Mouse (Mus musculus): ENCODE data around the gene Mkln1. TPM values are rescaled to one million over a fixed set of nuclear protein-coding genes. Genes with fewer than 3 reads are reported as not detected.

Mkln1 gene
- polyA plus RNA-seq, 1 experiment = 96.3 TPM

DNA sequence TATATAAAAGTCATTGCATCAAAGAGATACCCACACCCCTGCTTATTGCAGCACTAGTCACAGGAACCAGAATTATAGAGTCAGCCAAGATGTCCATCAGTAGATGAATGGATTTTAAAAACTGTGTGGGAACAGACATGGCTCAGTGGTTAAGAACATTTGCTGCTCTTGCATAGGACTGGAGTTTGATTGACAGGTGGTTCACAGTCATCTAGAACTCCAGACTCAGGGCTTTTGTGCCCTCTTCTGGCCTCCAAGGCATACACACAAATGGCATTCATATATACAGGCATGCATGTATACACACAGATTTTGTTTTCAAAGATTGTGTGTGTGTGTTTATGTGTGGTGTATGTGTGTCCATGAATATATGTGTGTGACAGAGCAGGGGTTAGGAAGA lies 14.0 kb downstream of the Mkln1 start:
- TF ChIP-seq POLR2A (IDR thresholded peaks at IDR 0.05; ENCODE audit: borderline replicate concordance, control insufficient read depth, low read depth, low read length) (no peak), CTCF (IDR thresholded peaks at IDR 0.05; ENCODE audit: control insufficient read depth, insufficient read depth, low read length) (no peak)
- no peak overlapping the region for H3K27ac ChIP-seq (ENCODE audit: control insufficient read depth, insufficient read depth, low read depth, low read length, poor library complexity)
- no peaks in the 10 kb centered on the region; the same call in 1 of the 2 replicates for H3K4me1 ChIP-seq (ENCODE audit: control insufficient read depth, insufficient read depth, low read length)
- no peak overlapping the region for H3K4me3 ChIP-seq (replicated peaks; ENCODE audit: control insufficient read depth, low read depth, low read length)

DNA sequence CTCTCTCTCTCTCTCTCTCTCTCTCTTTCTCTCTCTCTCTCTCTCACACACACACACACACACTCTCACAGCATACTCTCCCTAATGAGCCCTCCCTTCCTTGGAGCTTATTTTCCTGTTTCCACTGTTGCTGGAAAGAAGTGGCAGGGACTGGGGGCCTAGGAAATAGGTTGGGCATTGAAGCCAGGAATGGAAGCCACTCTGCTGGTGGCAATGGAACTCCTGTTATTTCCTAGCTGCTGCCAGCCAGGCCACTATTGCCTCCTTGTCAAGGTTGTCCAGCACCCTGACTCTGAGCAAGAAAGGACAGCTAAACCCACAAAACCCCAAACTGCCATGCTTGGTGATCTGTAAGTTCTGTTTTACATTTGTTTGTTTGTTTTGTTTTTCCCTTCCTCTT lies 15.0 kb downstream of the Mkln1 start:
- no peak overlapping the region for H3K4me3 ChIP-seq (replicated peaks; ENCODE audit: control insufficient read depth, low read depth, low read length)
- TF ChIP-seq CTCF (IDR thresholded peaks at IDR 0.05; ENCODE audit: control insufficient read depth, insufficient read depth, low read length) = no peak
- no peak for TF ChIP-seq POLR2A (IDR thresholded peaks at IDR 0.05; ENCODE audit: borderline replicate concordance, control insufficient read depth, low read depth, low read length)
- H3K4me1 ChIP-seq (ENCODE audit: control insufficient read depth, insufficient read depth, low read length) = no peaks in the 10 kb centered on the region; the same call in 1 of the 2 replicates
- no peak overlapping the region for H3K27ac ChIP-seq (ENCODE audit: control insufficient read depth, insufficient read depth, low read depth, low read length, poor library complexity)

DNA sequence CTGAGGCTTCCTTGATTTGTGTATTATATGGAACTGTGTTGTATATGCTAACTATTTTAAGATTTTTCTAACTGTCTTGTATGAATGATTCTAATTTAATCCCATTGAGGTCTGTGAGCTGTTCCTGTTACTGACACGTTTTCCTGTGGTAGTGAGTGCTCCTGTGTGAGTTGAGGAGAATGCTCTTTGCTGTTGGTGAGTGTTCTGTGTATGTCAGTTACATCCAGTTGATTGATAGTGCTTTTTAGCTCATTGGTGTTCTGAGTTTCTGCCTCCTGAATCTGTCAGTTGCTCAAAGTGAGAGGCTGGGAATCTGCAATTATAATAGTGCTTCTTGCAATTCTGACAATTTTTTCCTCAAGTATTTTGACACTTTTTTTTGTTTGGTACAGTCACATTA lies 15.8 kb downstream of the Mkln1 start:
- H3K4me1 ChIP-seq (ENCODE audit: control insufficient read depth, insufficient read depth, low read length) = no peaks in the 10 kb centered on the region; the same call in 1 of the 2 replicates
- 4% methylated on average over 1 of the region's 1 CpGs for WGBS
- TF ChIP-seq CTCF (IDR thresholded peaks at IDR 0.05; ENCODE audit: control insufficient read depth, insufficient read depth, low read length) = no peak
- no peak for TF ChIP-seq POLR2A (IDR thresholded peaks at IDR 0.05; ENCODE audit: borderline replicate concordance, control insufficient read depth, low read depth, low read length)
- H3K4me3 ChIP-seq (replicated peaks; ENCODE audit: control insufficient read depth, low read depth, low read length) = no peak overlapping the region
- H3K27ac ChIP-seq (ENCODE audit: control insufficient read depth, insufficient read depth, low read depth, low read length, poor library complexity) = no peak overlapping the region

DNA sequence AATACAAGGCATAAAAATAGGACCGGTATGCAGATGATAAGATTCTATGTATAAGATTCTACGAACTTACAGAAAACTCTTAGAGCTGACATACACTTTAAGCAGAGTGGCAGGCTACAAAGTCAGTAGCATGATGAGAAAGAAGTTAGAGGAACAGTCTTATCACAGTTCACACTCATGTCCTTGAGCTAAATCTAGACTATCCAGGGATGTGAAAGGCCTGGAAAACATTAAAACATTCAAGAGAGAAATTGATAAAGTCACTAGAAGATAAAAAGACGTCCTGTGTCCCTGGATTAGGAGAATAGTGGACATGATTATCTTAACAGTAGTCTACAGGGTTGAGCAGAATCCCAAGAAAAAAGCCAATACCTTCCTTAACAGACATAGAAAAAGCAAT lies 26.9 kb downstream of the Mkln1 start:
- no peaks in the 10 kb centered on the region for H3K4me1 ChIP-seq (ENCODE audit: control insufficient read depth, insufficient read depth, low read length)
- TF ChIP-seq CTCF (IDR thresholded peaks at IDR 0.05; ENCODE audit: control insufficient read depth, insufficient read depth, low read length) (no peak), POLR2A (IDR thresholded peaks at IDR 0.05; ENCODE audit: borderline replicate concordance, control insufficient read depth, low read depth, low read length) (no peak)
- 64% methylated on average over 3 of the region's 3 CpGs for WGBS
- no peak overlapping the region for H3K4me3 ChIP-seq (replicated peaks; ENCODE audit: control insufficient read depth, low read depth, low read length)
- no peak overlapping the region for H3K27ac ChIP-seq (ENCODE audit: control insufficient read depth, insufficient read depth, low read depth, low read length, poor library complexity)

DNA sequence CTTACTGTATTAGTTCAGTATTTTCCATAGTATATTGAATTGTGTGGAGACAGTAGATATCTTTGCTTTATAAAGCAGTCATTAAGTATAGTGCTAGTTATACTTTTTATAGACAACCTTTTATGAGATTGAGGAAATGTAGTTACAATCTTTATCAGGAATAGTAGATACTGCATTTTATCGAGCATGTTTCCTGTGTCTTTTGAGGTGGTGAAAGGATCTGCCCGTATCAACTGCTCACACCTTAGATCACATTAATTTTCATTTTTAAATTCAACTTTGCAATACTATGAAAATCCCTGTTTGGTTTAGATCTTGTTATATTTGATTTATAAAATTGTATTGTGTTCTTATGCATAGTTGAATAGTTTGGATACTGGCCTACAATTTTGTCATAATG lies 38.7 kb downstream of the Mkln1 start:
- Histone ChIP-seq H3K4me3 (replicated peaks; ENCODE audit: control insufficient read depth, low read depth, low read length) (no peak overlapping the region), H3K4me1 (ENCODE audit: control insufficient read depth, insufficient read depth, low read length) (no peaks in the 10 kb centered on the region), H3K27ac (ENCODE audit: control insufficient read depth, insufficient read depth, low read depth, low read length, poor library complexity) (no peak overlapping the region)
- no peak for TF ChIP-seq POLR2A (IDR thresholded peaks at IDR 0.05; ENCODE audit: borderline replicate concordance, control insufficient read depth, low read depth, low read length)
- no peak for TF ChIP-seq CTCF (IDR thresholded peaks at IDR 0.05; ENCODE audit: control insufficient read depth, insufficient read depth, low read length)
- 50% methylated on average over 2 of the region's 2 CpGs for WGBS

DNA sequence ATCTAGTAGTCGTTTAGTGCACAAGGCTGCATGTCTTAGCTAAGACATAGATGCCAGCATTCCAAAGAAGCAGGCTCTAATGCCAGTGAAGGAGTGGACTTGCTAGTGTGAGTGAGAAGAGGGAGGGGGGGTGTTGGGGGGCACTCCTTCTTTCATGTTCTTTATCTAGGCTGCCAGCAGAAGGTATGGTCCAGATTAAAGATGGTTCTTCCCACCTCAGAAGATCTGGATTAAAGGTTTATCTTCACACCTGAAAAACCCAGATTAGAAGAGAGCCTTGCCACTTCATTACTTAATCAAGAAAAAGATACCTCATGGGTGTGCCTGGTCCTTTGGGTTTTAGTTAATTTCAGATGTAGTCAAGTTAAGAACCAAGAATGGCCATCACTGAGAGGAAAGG lies 46.7 kb downstream of the Mkln1 start:
- no peaks in the 10 kb centered on the region for H3K4me1 ChIP-seq (ENCODE audit: control insufficient read depth, insufficient read depth, low read length)
- no peak for TF ChIP-seq POLR2A (IDR thresholded peaks at IDR 0.05; ENCODE audit: borderline replicate concordance, control insufficient read depth, low read depth, low read length)
- no peak for TF ChIP-seq CTCF (IDR thresholded peaks at IDR 0.05; ENCODE audit: control insufficient read depth, insufficient read depth, low read length)
- H3K27ac ChIP-seq (ENCODE audit: control insufficient read depth, insufficient read depth, low read depth, low read length, poor library complexity) = no peak overlapping the region
- no peak overlapping the region for H3K4me3 ChIP-seq (replicated peaks; ENCODE audit: control insufficient read depth, low read depth, low read length)
- WGBS = 85% methylated on average over 1 of the region's 1 CpGs

DNA sequence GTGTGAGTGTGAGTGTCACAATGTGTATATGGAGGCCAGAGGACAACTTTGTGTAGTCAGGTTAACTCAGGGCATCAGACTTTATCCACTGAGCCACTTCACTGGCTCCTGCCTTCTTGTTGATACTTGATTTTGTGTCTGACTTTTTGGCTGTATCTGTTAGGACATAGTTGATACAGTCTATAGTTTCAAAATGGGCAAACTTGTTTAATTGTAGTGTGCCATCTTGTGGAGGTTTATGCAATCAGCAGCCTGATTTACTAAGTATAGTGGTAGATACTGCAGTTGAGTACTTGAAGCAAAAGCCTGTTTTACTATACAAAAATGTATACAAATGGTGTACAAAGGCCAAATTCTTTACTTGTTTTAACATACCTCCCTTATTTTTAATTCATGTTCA lies 55.2 kb downstream of the Mkln1 start:
- Histone ChIP-seq H3K4me3 (replicated peaks; ENCODE audit: control insufficient read depth, low read depth, low read length) (no peak overlapping the region), H3K27ac (ENCODE audit: control insufficient read depth, insufficient read depth, low read depth, low read length, poor library complexity) (no peak overlapping the region), H3K4me1 (ENCODE audit: control insufficient read depth, insufficient read depth, low read length) (no peaks in the 10 kb centered on the region)
- TF ChIP-seq CTCF (IDR thresholded peaks at IDR 0.05; ENCODE audit: control insufficient read depth, insufficient read depth, low read length) (no peak), POLR2A (IDR thresholded peaks at IDR 0.05; ENCODE audit: borderline replicate concordance, control insufficient read depth, low read depth, low read length) (no peak)

DNA sequence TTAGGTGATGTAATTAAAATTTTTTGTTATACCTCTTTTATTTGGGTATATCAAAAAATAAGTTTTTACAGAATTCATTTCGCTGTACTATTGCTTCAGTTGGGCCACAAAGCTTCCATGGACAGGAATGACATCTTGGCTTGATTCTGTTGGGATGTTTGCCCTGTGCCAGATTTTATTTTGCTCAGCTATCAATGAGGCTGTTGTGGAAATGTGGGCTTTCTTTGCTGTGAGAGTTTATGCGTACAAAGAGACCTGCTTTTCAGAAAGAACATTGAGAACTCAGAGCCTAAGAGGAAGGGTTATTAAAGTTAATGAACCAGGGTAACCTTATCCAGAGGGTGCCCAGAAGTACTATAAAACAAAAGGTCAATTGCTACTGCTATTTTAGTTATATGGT lies 56.8 kb downstream of the Mkln1 start:
- WGBS = 96% methylated on average over 2 of the region's 2 CpGs

DNA sequence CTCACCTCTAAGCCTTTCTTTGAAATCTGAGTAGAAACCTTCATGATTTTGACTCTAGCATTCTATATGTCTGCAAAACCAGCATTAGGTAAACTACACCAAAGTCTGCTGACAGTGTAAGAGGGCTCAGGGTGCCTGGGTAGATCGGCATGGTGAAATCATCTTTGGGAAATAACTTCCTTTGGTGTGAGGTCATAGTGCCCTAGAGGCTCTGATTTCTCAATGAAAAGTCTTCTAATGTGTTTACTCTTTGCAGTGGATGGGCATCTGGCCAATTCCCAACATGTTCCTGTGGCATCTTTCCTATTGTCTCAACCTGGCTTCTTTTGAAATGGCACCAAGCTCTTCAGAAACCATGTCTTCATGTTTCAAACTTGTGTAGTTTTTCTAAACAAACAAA lies 58.5 kb downstream of the Mkln1 start:
- no peak for TF ChIP-seq CTCF (IDR thresholded peaks at IDR 0.05; ENCODE audit: control insufficient read depth, insufficient read depth, low read length)
- TF ChIP-seq POLR2A (IDR thresholded peaks at IDR 0.05; ENCODE audit: borderline replicate concordance, control insufficient read depth, low read depth, low read length) = no peak
- Histone ChIP-seq H3K27ac (ENCODE audit: control insufficient read depth, insufficient read depth, low read depth, low read length, poor library complexity) (no peak overlapping the region), H3K4me1 (ENCODE audit: control insufficient read depth, insufficient read depth, low read length) (no peaks in the 10 kb centered on the region), H3K4me3 (replicated peaks; ENCODE audit: control insufficient read depth, low read depth, low read length) (no peak overlapping the region)
- WGBS = 42% methylated on average over 1 of the region's 1 CpGs

More for the DNA sequence above, 56.8 kb downstream of the Mkln1 start:
- Histone ChIP-seq H3K27ac (ENCODE audit: control insufficient read depth, insufficient read depth, low read depth, low read length, poor library complexity) (no peak overlapping the region), H3K4me1 (ENCODE audit: control insufficient read depth, insufficient read depth, low read length) (no peaks in the 10 kb centered on the region), H3K4me3 (replicated peaks; ENCODE audit: control insufficient read depth, low read depth, low read length) (no peak overlapping the region)
- TF ChIP-seq CTCF (IDR thresholded peaks at IDR 0.05; ENCODE audit: control insufficient read depth, insufficient read depth, low read length) = no peak

Data from bone marrow, adult 2 months (tissue).